Mouse (Mus musculus) CD4-positive, CD25-positive, alpha-beta regulatory T cell, adult 2 months (primary cell): ENCODE measurements at regions not wholly inside any gene's neighbourhood (a gene's known extent, or its start where the extent isn't known, plus 50 kb on each side); places are given as distances from the start of the nearest gene placed in this dataset.

Source experiments
- DNase-seq: peaks from one replicate; pipeline ENCODE4 v3.0.0-alpha.2; 2012; ENCODE audit warnings: low read depth, low spot score

- DNase-seq, result no peak
Measured at GRCm38 (mm10) chr1:136781561-136782025, 156.9 kb downstream of the Zfp281 start.

- DNase-seq, result no peak
Measured at GRCm38 (mm10) chr1:136782261-136782660, 157.6 kb downstream of the Zfp281 start.

GRCm38 (mm10) chr1:136784178-136784577 lies 159.5 kb downstream of the Zfp281 start:
- no peak for DNase-seq

GRCm38 (mm10) chr1:136788979-136789513 lies 164.3 kb downstream of the Zfp281 start:
- no peak for DNase-seq

GRCm38 (mm10) chr1:136791641-136792040 lies 166.9 kb downstream of the Zfp281 start:
- DNase-seq, result no peak
